Mouse (Mus musculus) liver, embryonic 12.5 days (tissue): Measurements from ENCODE around the gene AC129217.1. TPM values are rescaled to one million over a fixed set of nuclear protein-coding genes. Genes with fewer than 3 reads are reported as not detected.
"Not testable (repeated sequence)": the region's sequence is repeated elsewhere in the genome, so short reads cannot be mapped to it uniquely, and the experiment has no call there.

Experiments used
- ATAC-seq: fragments of 200-750 bp; cut with Nextera tagmentation; 2 replicates; pipeline ENCODE4 v1.8.0; 2017; ENCODE audit warnings: moderate number of reproducible peaks, mild to moderate bottlenecking, moderate library complexity
- H3K27ac ChIP-seq: fragments of 300-500 bp; sonication (generic); 2 replicates; pipeline ENCODE4 v1.5.1; 2016; ENCODE audit warnings: mild to moderate bottlenecking
- H3K27me3 ChIP-seq: fragments of 300-500 bp; sonication (generic); replicated peaks from 2 replicates; pipeline ENCODE4 v1.6.1; 2016; ENCODE audit warnings: mild to moderate bottlenecking, moderate library complexity
- H3K36me3 ChIP-seq: fragments of 300-500 bp; sonication (generic); 2 replicates; pipeline ENCODE4 v1.6.1; 2016; ENCODE audit warnings: mild to moderate bottlenecking, moderate library complexity
- H3K4me1 ChIP-seq: fragments of 300-500 bp; sonication (generic); 2 replicates; pipeline ENCODE4 v1.6.1; 2016
- H3K4me2 ChIP-seq: fragments of 300-500 bp; sonication (generic); 2 replicates; pipeline ENCODE4 v1.6.1; 2016; ENCODE audit warnings: mild to moderate bottlenecking, moderate library complexity
- H3K4me3 ChIP-seq: fragments of 300-500 bp; sonication (generic); 2 replicates; pipeline ENCODE4 v1.5.1; 2016; ENCODE audit warnings: mild to moderate bottlenecking, moderate library complexity
- H3K9ac ChIP-seq: fragments of 300-500 bp; sonication (generic); 2 replicates; pipeline ENCODE4 v1.6.1; 2016; ENCODE audit warnings: mild to moderate bottlenecking, moderate library complexity
- H3K9me3 ChIP-seq: fragments of 300-500 bp; sonication (generic); replicated peaks from 2 replicates; pipeline ENCODE4 v1.6.1; 2016; ENCODE audit warnings: mild to moderate bottlenecking, moderate library complexity
- WGBS: fragments of 180-500 bp; shearing (Covaris S2); methylation state at CpG from one replicate; pipeline ENCODE4 v1.1.7; 2016; ENCODE audit not compliant: insufficient replicate concordance; 5-methylcytosine and 5-hydroxymethylcytosine counted together
- polyA plus RNA-seq: library from polyadenylated mRNA; unstranded; fragments of >200 nt; fragmentation: Nextera tagmentation; extraction: Ambion mirVana; gene quantifications from 2 replicates; pipeline ENCODE4 v1.2.1, GENCODE M21; 2016

AC129217.1 gene
- polyA plus RNA-seq, 1 experiment from 2014 or later: not detected

DNA sequence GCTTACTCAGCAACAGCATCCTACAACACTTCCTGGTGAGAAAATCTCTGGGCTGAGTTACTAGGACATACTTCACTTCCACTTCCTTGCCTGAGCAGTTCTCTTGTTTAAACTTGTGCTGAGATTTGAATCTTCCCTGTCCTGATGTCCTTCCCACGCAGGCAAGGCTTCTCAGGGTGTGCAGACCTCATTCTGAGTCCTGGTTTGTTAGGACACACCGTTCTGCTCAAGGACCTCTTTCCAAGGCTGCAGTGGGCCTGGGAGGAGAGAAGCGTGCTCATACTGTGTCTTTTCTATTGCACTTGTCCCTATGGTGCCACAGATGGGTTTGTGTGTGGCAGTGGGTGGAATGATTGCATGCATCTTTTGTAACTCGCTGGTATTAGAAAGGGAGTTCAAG lies 3.4 kb downstream of the AC129217.1 start:
- Histone ChIP-seq H3K4me1 (peaks cover 17% of the 10 kb centered on the region), H3K36me3 (peaks cover 85% of the 10 kb centered on the region), H3K9ac (no peak overlapping the region), H3K4me2 (no peak overlapping the region), H3K27ac (no peak overlapping the region), H3K9me3 (no peaks in the 10 kb centered on the region), H3K27me3 (no peaks in the 10 kb centered on the region), H3K4me3 (no peak overlapping the region)
- WGBS: 88% methylated on average over 4 of the region's 4 CpGs
- no peak for ATAC-seq

DNA sequence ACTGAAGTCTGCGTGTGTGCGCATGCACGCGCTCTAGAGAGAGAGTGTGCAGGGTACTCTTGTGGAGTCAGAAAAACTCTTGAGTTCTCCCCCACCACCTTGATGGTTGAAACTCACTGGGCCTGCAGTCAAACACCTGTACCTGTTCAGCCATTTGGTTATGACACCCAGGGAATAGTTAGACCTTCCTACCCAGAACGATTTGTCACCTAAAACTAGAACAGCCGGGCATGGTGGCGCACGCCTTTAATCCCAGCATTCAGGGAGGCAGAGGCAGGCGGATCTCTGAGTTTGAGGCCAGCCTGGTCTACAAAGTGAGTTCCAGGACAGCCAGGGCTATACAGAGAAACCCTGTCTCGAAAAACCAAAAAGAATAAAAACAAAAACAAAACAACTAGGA lies 6.8 kb downstream of the AC129217.1 start:
- not testable (repeated sequence) for H3K9me3 ChIP-seq, H3K4me3 ChIP-seq, ATAC-seq, H3K4me2 ChIP-seq, H3K9ac ChIP-seq, H3K27me3 ChIP-seq
- peaks cover 55% of the 10 kb centered on the region for H3K36me3 ChIP-seq
- WGBS: 96% methylated on average over 10 of the region's 10 CpGs
- H3K27ac ChIP-seq: peak overlapping the region; percentile 92; the same call in 1 of the 2 replicates
- peaks cover 41% of the 10 kb centered on the region for H3K4me1 ChIP-seq

DNA sequence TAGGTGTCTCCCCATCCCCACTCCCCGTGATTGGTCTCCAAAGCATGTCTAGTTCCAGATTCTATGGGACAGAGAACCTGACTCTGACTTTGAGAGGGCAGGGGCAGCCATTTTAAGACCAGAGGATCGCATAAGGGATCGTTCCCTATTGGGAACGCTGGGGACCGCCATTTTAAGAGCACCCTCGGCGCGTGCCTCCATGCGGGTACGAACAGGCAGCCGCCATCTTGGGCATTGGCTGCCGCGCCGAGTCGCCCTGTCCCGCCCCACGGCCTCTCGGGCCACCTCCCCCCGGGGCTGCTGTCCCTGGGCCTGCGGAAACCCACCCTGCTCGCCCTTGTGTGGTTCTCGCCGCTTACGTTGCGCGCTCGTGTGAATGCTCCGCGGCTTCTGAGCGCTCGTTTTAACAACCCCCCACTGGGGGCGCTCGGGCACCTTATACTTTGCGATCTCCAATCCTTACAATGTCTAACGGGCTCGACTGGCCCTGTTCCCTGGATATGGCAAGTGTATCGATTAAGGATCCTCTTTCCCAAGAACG lies 7.7 kb downstream of the AC129217.1 start, which contains the start of gene Bscl2:
Bscl2 (plus strand) TSS at position 217 of the 541 bp plus-strand sequence.
- Histone ChIP-seq H3K36me3 (peaks cover 52% of the 10 kb centered on the region), H3K4me2 (peak within 1 kb of the TSS; percentile 93), H3K27ac (peak within 1 kb of the TSS; percentile 92), H3K9ac (peak within 1 kb of the TSS; percentile 79), H3K4me1 (peaks cover 43% of the 10 kb centered on the region), H3K27me3 (no peaks in the 10 kb centered on the region), H3K4me3 (peak within 1 kb of the TSS; percentile 69), H3K9me3 (no peaks in the 10 kb centered on the region)
- ATAC-seq: peak; percentile 77
- WGBS: 1% methylated on average over 38 of the region's 38 CpGs

DNA sequence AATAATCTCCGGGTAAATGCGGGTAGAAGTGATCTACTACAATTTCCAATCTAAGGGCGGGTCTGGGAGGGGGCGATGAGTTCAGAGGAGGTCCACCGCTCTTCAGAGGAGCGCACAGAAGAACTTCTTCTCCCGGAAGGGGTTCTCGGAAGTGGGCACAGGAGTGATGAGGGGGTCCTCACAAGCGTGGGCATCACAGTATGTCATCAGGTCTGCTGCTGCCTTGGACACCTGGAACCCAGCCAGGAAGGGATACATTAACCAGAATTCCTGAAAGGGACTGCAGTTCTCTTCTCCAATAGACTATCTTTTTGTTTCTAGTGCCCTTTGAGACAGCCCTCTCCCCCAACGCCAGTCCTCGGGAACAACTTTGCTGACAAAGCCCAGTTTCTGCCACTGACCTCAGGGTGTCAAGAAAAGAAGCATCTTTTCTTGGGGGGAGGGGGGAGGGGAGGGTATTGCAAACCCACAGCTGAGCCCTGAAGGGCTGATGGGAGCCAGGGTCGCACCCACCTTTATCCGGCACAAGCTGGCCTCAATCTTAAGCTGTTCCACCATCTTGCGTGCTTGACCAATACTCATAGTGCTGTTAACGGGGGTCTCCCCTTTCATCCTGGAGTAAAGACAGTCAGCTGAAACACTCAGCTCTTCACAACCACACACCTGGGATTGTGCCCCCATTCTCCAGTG lies 8.6 kb downstream of the AC129217.1 start:
- ATAC-seq: peak; percentile 9; the same call in 1 of the 2 replicates
- H3K4me1 ChIP-seq: peaks cover 43% of the 10 kb centered on the region
- H3K4me3 ChIP-seq: peak overlapping the region; percentile 69
- peak overlapping the region; percentile 79 for H3K9ac ChIP-seq
- H3K4me2 ChIP-seq: peak overlapping the region; percentile 93
- H3K27me3 ChIP-seq: no peaks in the 10 kb centered on the region
- WGBS: 24% methylated on average over 15 of the region's 15 CpGs
- H3K36me3 ChIP-seq: peaks cover 49% of the 10 kb centered on the region
- peak overlapping the region; percentile 92 for H3K27ac ChIP-seq
- no peaks in the 10 kb centered on the region for H3K9me3 ChIP-seq

DNA sequence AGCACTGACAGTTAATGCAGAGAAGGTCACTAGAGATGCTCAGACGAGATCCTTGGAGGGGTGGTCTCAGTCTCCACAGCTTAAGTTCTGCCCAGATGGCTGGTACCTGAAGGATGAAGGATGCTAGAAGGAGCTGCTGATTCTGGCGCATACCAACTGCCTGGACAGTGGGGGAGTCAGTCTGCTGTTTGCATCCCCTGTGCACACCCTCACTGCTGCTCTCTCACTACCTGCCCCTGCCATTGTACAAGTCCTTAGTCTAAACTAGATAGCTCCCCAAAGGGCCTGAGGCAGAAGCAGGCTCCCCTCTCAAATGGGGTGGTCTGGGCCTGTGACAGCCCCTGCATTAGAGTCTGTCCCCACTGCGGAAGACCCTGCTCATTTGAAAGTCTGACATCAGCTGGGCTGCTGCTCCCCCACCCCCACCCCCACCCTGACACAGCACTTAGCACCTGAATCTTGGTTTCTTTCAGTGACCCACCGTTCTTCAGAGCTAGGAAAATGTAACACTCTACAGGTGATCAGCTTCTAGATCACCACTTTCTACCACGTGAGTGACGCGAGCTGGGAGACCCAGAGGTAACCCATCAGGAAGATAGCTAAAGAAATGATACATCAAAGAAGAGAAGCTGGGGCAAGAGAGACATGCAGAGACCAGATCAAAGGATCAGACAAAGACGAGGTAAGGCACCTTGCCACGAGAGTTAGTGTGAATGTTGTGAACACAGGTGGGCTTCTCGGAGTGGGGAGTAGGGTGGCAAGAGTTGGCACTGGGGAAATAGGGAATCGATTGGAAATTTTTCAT lies 9.7 kb downstream of the AC129217.1 start, which contains the start of gene Gng3:
Gng3 (minus strand) TSS at position 92 of the 805 bp plus-strand sequence.
- Histone ChIP-seq H3K4me3 (peak within 1 kb of the TSS; percentile 69), H3K9me3 (no peaks in the 10 kb centered on the region), H3K36me3 (peaks cover 41% of the 10 kb centered on the region), H3K9ac (peak within 1 kb of the TSS; percentile 79), H3K4me2 (peak within 1 kb of the TSS; percentile 93), H3K27me3 (no peaks in the 10 kb centered on the region), H3K4me1 (peaks cover 43% of the 10 kb centered on the region), H3K27ac (peak within 1 kb of the TSS; percentile 92)
- WGBS: 78% methylated on average over 11 of the region's 11 CpGs
- no peak for ATAC-seq

DNA sequence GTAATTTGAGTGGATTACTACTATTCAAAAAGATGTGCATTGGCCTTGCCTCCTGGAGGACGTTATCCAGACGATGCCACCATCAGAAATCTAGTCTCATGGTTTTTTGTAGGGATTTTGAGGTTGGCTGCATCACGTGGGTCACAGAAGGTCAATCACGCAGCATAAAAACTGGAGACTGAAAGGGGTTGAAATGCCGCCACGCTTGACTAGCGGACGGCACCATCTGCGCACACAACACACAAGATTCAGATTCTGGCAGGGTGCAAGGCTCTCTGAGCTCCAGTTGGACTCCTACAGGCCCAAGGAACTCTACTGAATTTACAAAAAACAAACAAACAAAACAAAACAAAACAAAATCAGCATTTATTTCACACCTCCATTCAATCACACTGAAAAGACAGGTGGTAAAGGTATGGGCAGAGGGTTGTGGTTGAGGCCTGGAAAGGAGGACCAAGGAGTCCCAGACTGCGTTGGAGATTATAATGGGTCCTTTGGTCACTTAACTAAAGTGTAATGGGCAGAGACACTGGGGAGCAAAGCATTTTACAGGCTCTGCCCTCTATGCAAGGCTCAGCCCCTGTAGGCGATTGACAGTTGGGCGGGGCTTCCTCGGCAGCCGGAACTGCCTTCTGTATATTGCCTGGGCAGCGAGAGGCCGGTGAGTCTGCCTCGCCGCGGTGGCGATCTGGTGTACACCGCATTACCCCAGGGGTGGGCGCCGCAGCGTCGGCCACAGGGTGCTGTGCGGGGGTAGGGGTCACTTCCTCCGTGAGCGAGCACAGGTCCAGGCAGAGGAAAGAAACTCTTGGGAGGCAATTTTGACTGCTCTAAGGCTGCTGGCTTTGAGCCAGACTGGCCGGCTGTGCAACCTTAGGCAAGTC lies 10.6 kb downstream of the AC129217.1 start:
- peak; percentile 77 for ATAC-seq
- peaks cover 43% of the 10 kb centered on the region for H3K4me1 ChIP-seq
- WGBS: 25% methylated on average over 29 of the region's 29 CpGs
- H3K36me3 ChIP-seq: peaks cover 36% of the 10 kb centered on the region
- peak overlapping the region; percentile 67 for H3K4me3 ChIP-seq
- H3K27me3 ChIP-seq: no peaks in the 10 kb centered on the region
- H3K27ac ChIP-seq: peak overlapping the region; percentile 61
- H3K4me2 ChIP-seq: peak overlapping the region; percentile 85
- H3K9ac ChIP-seq: peak overlapping the region; percentile 78
- no peaks in the 10 kb centered on the region for H3K9me3 ChIP-seq

DNA sequence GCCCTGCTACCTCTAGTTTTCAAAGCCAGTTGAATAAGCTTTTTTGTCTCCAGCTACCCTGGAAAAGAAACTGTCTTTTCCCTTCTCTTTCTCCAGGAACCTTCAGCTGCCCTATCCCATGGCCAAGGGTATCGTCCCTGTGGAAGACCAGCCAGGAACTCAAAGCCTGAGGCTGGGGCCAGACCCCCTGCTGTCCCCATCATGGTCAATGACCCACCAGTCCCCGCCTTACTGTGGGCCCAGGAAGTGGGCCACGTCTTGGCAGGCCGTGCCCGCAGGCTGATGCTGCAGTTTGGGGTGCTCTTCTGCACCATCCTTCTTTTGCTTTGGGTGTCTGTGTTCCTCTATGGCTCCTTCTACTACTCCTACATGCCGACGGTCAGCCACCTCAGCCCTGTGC lies 11.4 kb downstream of the AC129217.1 start:
- Histone ChIP-seq H3K27me3 (no peaks in the 10 kb centered on the region), H3K27ac (peak overlapping the region; percentile 61; the same call in 1 of the 2 replicates), H3K4me3 (peak overlapping the region; percentile 67), H3K4me2 (peak overlapping the region; percentile 85), H3K36me3 (peaks cover 34% of the 10 kb centered on the region), H3K9me3 (no peaks in the 10 kb centered on the region), H3K9ac (peak overlapping the region; percentile 78), H3K4me1 (peaks cover 43% of the 10 kb centered on the region)
- no peak for ATAC-seq
- WGBS: 74% methylated on average over 7 of the region's 7 CpGs

DNA sequence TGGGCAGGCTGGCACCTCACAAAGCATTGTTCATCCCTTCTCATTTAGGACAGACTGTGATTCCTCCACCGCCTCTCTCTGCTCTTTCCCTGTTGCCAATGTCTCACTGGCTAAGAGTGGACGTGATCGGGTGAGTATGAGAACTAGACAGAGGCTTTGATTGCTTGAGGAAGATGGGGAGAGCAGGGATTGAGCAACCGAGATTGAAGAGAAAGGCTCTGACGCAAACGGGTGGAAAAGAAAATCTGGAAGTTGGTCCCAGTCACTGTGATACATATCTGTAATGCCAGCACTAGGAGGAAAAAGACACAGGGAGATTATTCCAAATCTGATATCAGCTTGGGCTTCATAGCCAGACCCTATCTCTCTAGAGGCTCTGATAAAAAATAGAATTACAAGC lies 13.4 kb downstream of the AC129217.1 start:
- ATAC-seq: no peak
- 74% methylated on average over 6 of the region's 6 CpGs for WGBS
- H3K27me3 ChIP-seq: no peaks in the 10 kb centered on the region
- peaks cover 49% of the 10 kb centered on the region for H3K36me3 ChIP-seq
- peaks cover 36% of the 10 kb centered on the region for H3K4me1 ChIP-seq
- no peak overlapping the region for H3K4me2 ChIP-seq
- no peak overlapping the region for H3K9ac ChIP-seq
- H3K27ac ChIP-seq: no peak overlapping the region
- H3K9me3 ChIP-seq: no peaks in the 10 kb centered on the region
- no peak overlapping the region for H3K4me3 ChIP-seq

DNA sequence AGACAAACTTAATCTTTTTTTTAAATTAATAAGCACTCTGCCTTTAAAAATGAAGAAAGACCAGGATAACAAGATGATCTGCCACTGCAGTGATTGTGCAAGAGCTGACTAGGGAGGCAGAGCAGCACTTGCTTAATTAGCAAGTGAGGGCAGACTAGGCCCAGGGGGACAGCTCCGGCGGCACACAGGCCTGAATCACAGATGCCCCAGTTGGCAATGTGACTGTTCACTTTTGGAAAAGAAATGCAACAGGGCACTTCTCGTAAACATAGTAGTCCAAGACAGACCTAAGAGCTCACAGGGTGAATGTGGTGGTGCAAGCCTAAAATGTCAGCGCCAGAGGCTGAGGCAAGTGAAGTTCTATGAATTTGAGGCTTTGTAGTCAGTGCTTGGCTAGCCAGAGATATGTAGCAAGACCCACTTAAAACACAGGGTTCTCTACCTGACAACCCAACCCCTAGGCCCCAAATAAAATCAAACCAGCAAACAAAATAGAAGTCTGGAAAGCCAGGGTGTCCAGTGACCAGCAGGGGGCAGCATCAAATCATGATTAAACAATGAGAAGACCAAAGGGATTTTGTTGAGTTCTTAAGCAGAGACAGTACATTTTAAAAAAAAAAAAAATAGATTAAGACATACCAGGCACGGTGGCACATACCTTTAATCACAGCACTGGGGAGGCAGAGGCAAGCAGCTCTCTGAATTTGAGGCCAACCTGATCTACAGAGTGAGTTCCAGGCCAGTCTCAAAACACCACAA lies 15.0 kb downstream of the AC129217.1 start:
- Histone ChIP-seq H3K4me2 (no peak overlapping the region), H3K36me3 (peaks cover 57% of the 10 kb centered on the region), H3K27ac (no peak overlapping the region), H3K27me3 (no peaks in the 10 kb centered on the region), H3K9ac (no peak overlapping the region), H3K4me3 (no peak overlapping the region), H3K4me1 (peaks cover 20% of the 10 kb centered on the region), H3K9me3 (no peaks in the 10 kb centered on the region)
- 64% methylated on average over 5 of the region's 5 CpGs for WGBS
- ATAC-seq: no peak

DNA sequence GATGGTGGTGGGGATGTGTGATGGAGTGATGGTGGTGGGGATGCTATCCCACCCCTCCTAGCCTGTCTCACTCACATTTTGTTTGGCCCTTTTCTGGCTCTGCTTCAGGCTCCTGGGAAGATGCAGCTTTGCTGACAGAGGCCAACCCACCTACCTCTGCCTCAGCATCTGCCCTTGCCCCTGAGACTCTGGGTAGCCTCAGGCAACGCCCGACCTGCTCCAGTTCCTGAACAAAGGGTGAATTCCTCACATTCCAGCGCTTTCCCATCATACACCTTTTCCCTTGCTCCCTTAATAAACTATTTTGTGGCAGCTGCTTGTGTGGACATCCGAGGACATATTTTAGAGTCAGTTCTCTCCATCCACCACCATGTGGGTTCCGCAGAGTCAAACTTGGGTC lies 18.8 kb downstream of the AC129217.1 start:
- H3K36me3 ChIP-seq: peaks cover 41% of the 10 kb centered on the region
- H3K9me3 ChIP-seq: no peaks in the 10 kb centered on the region
- H3K27ac ChIP-seq: no peak overlapping the region
- H3K9ac ChIP-seq: no peak overlapping the region
- H3K4me3 ChIP-seq: no peak overlapping the region
- ATAC-seq: no peak
- peaks cover 2% of the 10 kb centered on the region; the same call in 1 of the 2 replicates for H3K4me1 ChIP-seq
- H3K27me3 ChIP-seq: 0 out of 2 replicates have a peak, but pooled peaks cover 4% of the 10 kb centered on the region
- H3K4me2 ChIP-seq: no peak overlapping the region
- 77% methylated on average over 5 of the region's 5 CpGs for WGBS
